Mouse (Mus musculus): ENCODE results near the gene Gcm1. TPM values are rescaled to one million over a fixed set of nuclear protein-coding genes. Genes with fewer than 3 reads are reported as not detected.

The Gcm1 gene
- total RNA-seq, 2 experiments from 2014 or later, result not detected

- DNase-seq (ENCODE audit: low spot score in 2 of 2), result no peak
Measured at GRCm38 (mm10) chr9:78096376-78096775, 44.7 kb downstream of the Gcm1 start.

GRCm38 (mm10) chr9:78100956-78101355 lies 49.2 kb downstream of the Gcm1 start:
- no peak for DNase-seq (ENCODE audit: low spot score in 2 of 2)

GRCm38 (mm10) chr9:78101431-78101830 lies 49.7 kb downstream of the Gcm1 start:
- no peak for DNase-seq (ENCODE audit: low spot score in 2 of 2)

GRCm38 (mm10) chr9:78103965-78104560 lies 52.3 kb downstream of the Gcm1 start:
- no peak for DNase-seq (ENCODE audit: low spot score in 2 of 2)

- no peak for DNase-seq (ENCODE audit: low spot score in 2 of 2)
Measured at GRCm38 (mm10) chr9:78104973-78105372, 53.2 kb downstream of the Gcm1 start.

GRCm38 (mm10) chr9:78105501-78105932 lies 53.8 kb downstream of the Gcm1 start:
- no peak for DNase-seq (ENCODE audit: low spot score in 2 of 2)

GRCm38 (mm10) chr9:78106821-78107220 lies 55.1 kb downstream of the Gcm1 start:
- no peak for DNase-seq (ENCODE audit: low spot score in 2 of 2)

- DNase-seq (ENCODE audit: low spot score in 2 of 2), result no peak
Measured at GRCm38 (mm10) chr9:78107582-78107911, 55.8 kb downstream of the Gcm1 start.

GRCm38 (mm10) chr9:78107912-78108795 lies 56.4 kb downstream of the Gcm1 start:
- DNase-seq (ENCODE audit: low spot score in 2 of 2), result peak; percentile 72 to 84

GRCm38 (mm10) chr9:78108796-78109239 lies 57.1 kb downstream of the Gcm1 start, which contains the start of the genes Fbxo9 and Ick:
Gene Fbxo9 (minus strand): TSS chr9:78109065.
Gene Ick (plus strand): TSS chr9:78109192.
- DNase-seq (ENCODE audit: low spot score in 2 of 2), result peak; percentile 88 to 96

GRCm38 (mm10) chr9:78109656-78110055 lies 57.9 kb downstream of the Gcm1 start:
- no peak for DNase-seq (ENCODE audit: low spot score in 2 of 2)

- no peak for DNase-seq (ENCODE audit: low spot score in 2 of 2)
Measured at GRCm38 (mm10) chr9:78111456-78111855, 59.7 kb downstream of the Gcm1 start.

GRCm38 (mm10) chr9:78112770-78113537 lies 61.2 kb downstream of the Gcm1 start:
- DNase-seq (ENCODE audit: low spot score in 2 of 2), result peak; percentile 89 to 95

GRCm38 (mm10) chr9:78113538-78113885 lies 61.8 kb downstream of the Gcm1 start:
- no peak for DNase-seq (ENCODE audit: low spot score in 2 of 2)

Other genes with a start within 250 kb of the Gcm1 start
- 10 to 100 TPM; 70.4 to 73.1 TPM for gene Elovl5, start 134.6 kb upstream of the Gcm1 start, total RNA-seq (2021)
- gene Fbxo9, start 57.1 kb downstream of the Gcm1 start, total RNA-seq (2021), result 10 to 100 TPM; 90.3 to 92.2 TPM
- gene Ick, start 57.3 kb downstream of the Gcm1 start, total RNA-seq (2021), result 10 to 100 TPM; 18.0 to 18.3 TPM
- 10 to 100 TPM; 56.0 to 60.8 TPM for gene Gsta4, start 130.8 kb downstream of the Gcm1 start, total RNA-seq (2021)
- not detected for gene Gsta1, start 178.7 kb downstream of the Gcm1 start, total RNA-seq (2021)
- gene Gm3776, start 205.2 kb downstream of the Gcm1 start, total RNA-seq (2021), result not detected
- not detected for gene Gm10639, start 238.0 kb downstream of the Gcm1 start, total RNA-seq (2021)